Mouse (Mus musculus): ENCODE data around the gene Rack1.

DNA sequence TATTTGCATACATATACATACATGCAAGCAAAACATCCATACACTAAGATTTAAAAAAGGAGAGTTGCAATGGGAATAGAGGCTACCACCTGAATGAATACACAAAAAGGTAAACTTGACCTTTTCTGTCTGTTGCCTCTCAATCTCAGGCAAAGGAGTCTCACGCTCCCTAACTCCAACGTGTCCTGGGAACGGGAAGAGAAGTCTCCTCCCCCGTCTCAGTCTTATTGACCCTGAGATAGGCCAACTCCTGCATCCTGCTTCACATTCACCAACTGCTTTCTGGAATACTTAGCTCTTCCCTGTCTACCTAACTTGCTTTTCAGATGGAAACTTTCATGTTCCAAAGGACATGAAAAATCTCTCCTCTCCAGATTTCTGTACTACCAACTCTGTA is 9.3 kb downstream of the Rack1 start:
- TF ChIP-seq TAL1 (IDR thresholded peaks at IDR 0.05; ENCODE audit: low read length) (no peak), GATA1 (IDR thresholded peaks at IDR 0.05; ENCODE audit: low read length) (no peak)

Measured in erythroblast, embryonic 14.5 days (primary cell).